Mouse (Mus musculus) hindbrain, embryonic 10.5 days (tissue): ENCODE results near the gene Ces1g. TPM values are rescaled to one million over a fixed set of nuclear protein-coding genes. Genes with fewer than 3 reads are reported as not detected.

Experiments used
- DNase-seq: peaks from one replicate; pipeline ENCODE4 v3.0.0-alpha.2; 2017; ENCODE audit warnings: low spot score
- H3K27ac ChIP-seq: fragments of 300-500 bp; sonication (generic); 2 replicates; pipeline ENCODE4 v1.5.1; 2016; ENCODE audit warnings: mild to moderate bottlenecking, moderate library complexity
- H3K27me3 ChIP-seq: fragments of 300-500 bp; sonication (generic); 2 replicates; pipeline ENCODE4 v1.6.1; 2016; ENCODE audit warnings: mild to moderate bottlenecking; ENCODE audit not compliant: poor library complexity, insufficient read depth, severe bottlenecking
- H3K36me3 ChIP-seq: fragments of 300-500 bp; sonication (generic); 2 replicates; pipeline ENCODE4 v1.6.1; 2016; ENCODE audit warnings: mild to moderate bottlenecking, moderate library complexity
- H3K4me1 ChIP-seq: fragments of 300-500 bp; sonication (generic); replicated peaks from 2 replicates; pipeline ENCODE4 v1.6.1; 2016; ENCODE audit warnings: mild to moderate bottlenecking
- H3K4me3 ChIP-seq: fragments of 300-500 bp; sonication (generic); 2 replicates; pipeline ENCODE4 v1.5.1; 2016; ENCODE audit warnings: mild to moderate bottlenecking, moderate library complexity
- H3K9me3 ChIP-seq: fragments of 300-500 bp; sonication (generic); 2 replicates; pipeline ENCODE4 v1.6.1; 2016; ENCODE audit warnings: mild to moderate bottlenecking, moderate library complexity
- WGBS: fragments of 180-500 bp; shearing (Covaris S2); methylation state at CpG from one replicate; pipeline ENCODE4 v1.1.7; 2016; 5-methylcytosine and 5-hydroxymethylcytosine counted together
- polyA plus RNA-seq: library from polyadenylated mRNA; unstranded; fragments of >200 nt; fragmentation: Nextera tagmentation; extraction: Ambion mirVana; gene quantifications from 2 replicates; pipeline ENCODE4 v1.2.1, GENCODE M21; 2016

Gene Ces1g
- polyA plus RNA-seq, 1 experiment from 2014 or later: not detected

DNA sequence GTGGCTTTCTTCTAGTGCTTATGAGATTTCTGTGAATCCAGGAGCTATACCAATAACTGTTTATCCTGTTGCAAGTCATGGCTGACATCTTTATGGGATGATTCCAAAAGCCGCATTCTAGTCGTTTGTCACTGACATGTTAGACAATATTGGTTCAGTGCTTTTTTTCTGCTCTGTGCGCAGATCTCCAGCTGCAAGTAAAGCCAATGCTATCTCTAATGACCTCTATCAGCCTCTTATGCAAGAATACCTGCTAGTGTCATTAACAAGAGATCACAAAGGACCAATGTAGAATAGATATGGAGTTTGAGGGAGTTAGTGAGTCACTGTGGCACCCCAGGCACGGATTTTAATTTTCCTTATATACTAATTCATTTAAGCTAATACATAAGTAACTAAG, 62.5 kb downstream of the Ces1g start:
- Histone ChIP-seq H3K27ac (no peak overlapping the region), H3K36me3 (no peaks in the 10 kb centered on the region), H3K4me1 (no peaks in the 10 kb centered on the region), H3K9me3 (no peaks in the 10 kb centered on the region), H3K4me3 (no peak overlapping the region), H3K27me3 (no peaks in the 10 kb centered on the region)
- no peak for DNase-seq
- 86% methylated on average over 4 of the region's 4 CpGs for WGBS

DNA sequence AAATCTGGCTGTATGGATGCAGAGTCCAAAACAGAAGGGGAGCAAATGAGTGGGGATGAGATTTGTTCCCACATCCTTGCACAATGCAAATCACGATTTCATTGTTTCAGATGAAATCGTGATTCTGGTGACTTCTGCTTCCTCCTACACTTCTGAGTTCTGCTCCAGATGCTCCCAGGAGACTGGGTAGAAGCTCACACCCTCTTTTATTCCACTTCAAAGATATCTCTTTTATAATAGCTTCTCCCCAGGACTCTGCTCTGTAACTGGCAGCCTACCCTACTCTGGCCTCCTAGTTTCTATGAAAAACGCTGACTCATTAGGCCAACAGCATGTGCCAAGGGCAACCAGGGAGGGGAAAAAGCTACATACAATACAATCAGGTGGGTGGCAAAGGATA, 63.8 kb downstream of the Ces1g start:
- Histone ChIP-seq H3K27ac (no peak overlapping the region), H3K9me3 (no peaks in the 10 kb centered on the region), H3K27me3 (no peaks in the 10 kb centered on the region), H3K4me1 (no peaks in the 10 kb centered on the region), H3K4me3 (no peak overlapping the region), H3K36me3 (no peaks in the 10 kb centered on the region)
- 76% methylated on average over 3 of the region's 3 CpGs for WGBS
- no peak for DNase-seq

DNA sequence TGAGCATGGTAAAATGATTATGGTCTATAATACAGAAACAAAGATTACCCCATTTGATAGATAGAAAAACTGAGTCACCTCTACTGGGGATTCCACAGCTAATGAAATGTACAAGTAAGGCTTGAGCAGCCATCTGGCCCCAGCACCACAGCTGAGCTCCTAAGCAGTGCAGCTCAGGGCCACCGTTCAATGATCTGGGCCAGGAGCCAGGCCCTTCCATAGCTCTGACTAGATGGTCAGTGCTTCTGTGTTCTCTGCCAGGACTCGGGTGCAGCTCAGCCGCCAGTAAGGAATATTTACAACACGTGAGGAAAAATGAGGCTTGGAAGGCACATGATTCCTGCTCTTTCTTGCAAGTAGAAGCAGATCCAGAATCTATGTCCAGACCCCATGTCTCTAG, 64.4 kb downstream of the Ces1g start:
- WGBS: 93% methylated on average over 4 of the region's 4 CpGs
- no peak overlapping the region for H3K4me3 ChIP-seq
- no peaks in the 10 kb centered on the region for H3K9me3 ChIP-seq
- no peaks in the 10 kb centered on the region for H3K36me3 ChIP-seq
- no peaks in the 10 kb centered on the region for H3K27me3 ChIP-seq
- no peak for DNase-seq
- H3K27ac ChIP-seq: no peak overlapping the region
- no peaks in the 10 kb centered on the region for H3K4me1 ChIP-seq

DNA sequence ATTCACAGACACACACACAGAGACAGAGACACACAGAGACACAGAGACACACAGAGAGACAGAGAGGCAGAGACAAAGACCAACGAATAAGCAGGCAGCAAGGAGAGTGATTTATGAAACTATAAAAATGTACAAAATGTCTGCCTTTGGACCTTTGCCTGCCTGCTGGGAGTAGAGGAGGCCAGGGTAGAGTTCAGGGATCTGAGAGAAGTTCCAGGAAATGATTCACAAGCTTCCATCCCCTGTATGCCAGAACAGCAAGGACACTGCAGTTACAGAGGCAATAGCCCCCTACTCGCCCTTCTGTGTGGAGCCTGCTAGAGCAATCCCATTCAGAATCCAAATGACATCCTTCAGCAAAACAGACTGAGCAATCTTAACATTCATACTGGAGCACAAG, 75.7 kb downstream of the Ces1g start:
- no peaks in the 10 kb centered on the region for H3K4me1 ChIP-seq
- 72% methylated on average over 2 of the region's 2 CpGs for WGBS
- no peaks in the 10 kb centered on the region for H3K36me3 ChIP-seq
- DNase-seq: no peak
- no peak overlapping the region for H3K27ac ChIP-seq
- H3K27me3 ChIP-seq: no peaks in the 10 kb centered on the region
- no peaks in the 10 kb centered on the region for H3K9me3 ChIP-seq
- H3K4me3 ChIP-seq: no peak overlapping the region

DNA sequence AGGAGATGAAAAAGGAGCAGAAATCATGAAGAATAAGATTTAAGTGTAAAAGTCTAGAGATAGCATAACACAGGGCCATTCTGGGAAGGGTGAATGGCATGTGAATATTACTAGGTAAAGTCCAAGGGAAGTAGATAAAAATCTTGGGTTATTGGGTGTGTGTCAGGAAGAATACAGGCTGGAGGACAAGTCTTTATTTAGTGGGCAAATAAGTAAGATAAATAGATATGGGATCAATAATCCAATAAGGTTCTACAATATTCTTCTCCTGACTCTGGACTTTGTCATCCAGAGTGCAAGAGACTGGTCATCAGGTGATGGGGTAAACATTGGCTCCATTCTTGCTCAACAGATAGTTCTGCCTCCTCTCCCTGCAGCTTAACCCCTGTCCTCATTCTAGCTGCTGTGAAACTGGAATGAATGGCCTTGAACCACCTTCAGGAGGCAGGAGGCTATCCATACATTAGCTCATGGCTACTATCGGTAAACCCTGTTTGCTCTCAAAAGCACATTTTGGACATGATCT, 84.6 kb downstream of the Ces1g start:
- Histone ChIP-seq H3K4me3 (no peak overlapping the region), H3K27me3 (no peaks in the 10 kb centered on the region), H3K36me3 (no peaks in the 10 kb centered on the region), H3K9me3 (no peaks in the 10 kb centered on the region), H3K4me1 (no peaks in the 10 kb centered on the region), H3K27ac (no peak overlapping the region)
- DNase-seq: no peak
- WGBS: 94% methylated on average over 1 of the region's 1 CpGs

Other genes starting within 250 kb of the Ces1g start
- gene Ces1c, start 206.0 kb downstream of the Ces1g start, polyA plus RNA-seq: 0.09 TPM in 1 of 2 replicates, not detected in the other
- 0.48 and 2.6 TPM in 2 replicates for gene Ces1d, start 139.5 kb downstream of the Ces1g start, polyA plus RNA-seq
- not detected in 2 replicates for gene Ces1e, start 107.7 kb downstream of the Ces1g start, polyA plus RNA-seq
- gene Ces1f, start 57.6 kb downstream of the Ces1g start, polyA plus RNA-seq: not detected in 2 replicates
- gene Ces1h, start 42.4 kb upstream of the Ces1g start, polyA plus RNA-seq: not detected in 2 replicates
- 0.12 and 0.21 TPM in 2 replicates for gene Ces5a, start 198.5 kb upstream of the Ces1g start, polyA plus RNA-seq